Mouse (Mus musculus) hindbrain, embryonic 15.5 days (tissue): ENCODE data around the gene Whrn. TPM values are rescaled to one million over a fixed set of nuclear protein-coding genes. Genes with fewer than 3 reads are reported as not detected.

ENCODE experiments used
- ATAC-seq: fragments of 200-750 bp; cut with Nextera tagmentation; 2 replicates; pipeline ENCODE4 v1.8.0; 2017; ENCODE audit warnings: low read depth, moderate number of reproducible peaks, moderate TSS enrichment; ENCODE audit not compliant: low FRiP score
- H3K27ac ChIP-seq: fragments of 300-500 bp; sonication (generic); replicated peaks from 2 replicates; pipeline ENCODE4 v1.5.1; 2015; ENCODE audit warnings: mild to moderate bottlenecking, inconsistent platforms
- H3K27me3 ChIP-seq: fragments of 300-500 bp; sonication (generic); 2 replicates; pipeline ENCODE4 v1.6.1; 2015; ENCODE audit warnings: control low read depth, inconsistent platforms
- H3K36me3 ChIP-seq: fragments of 300-500 bp; sonication (generic); 2 replicates; pipeline ENCODE4 v1.6.1; 2015; ENCODE audit warnings: control low read depth, inconsistent platforms
- H3K4me1 ChIP-seq: fragments of 300-500 bp; sonication (generic); replicated peaks from 2 replicates; pipeline ENCODE4 v1.6.1; 2015; ENCODE audit warnings: control low read depth, inconsistent platforms
- H3K4me2 ChIP-seq: fragments of 300-500 bp; sonication (generic); 2 replicates; pipeline ENCODE4 v1.6.1; 2015; ENCODE audit warnings: moderate library complexity, mild to moderate bottlenecking, inconsistent platforms
- H3K4me3 ChIP-seq: fragments of 300-500 bp; sonication (generic); 2 replicates; pipeline ENCODE4 v1.5.1; 2015; ENCODE audit warnings: mild to moderate bottlenecking, inconsistent platforms
- H3K9ac ChIP-seq: fragments of 300-500 bp; sonication (generic); 2 replicates; pipeline ENCODE4 v1.6.1; 2015; ENCODE audit warnings: inconsistent platforms
- H3K9me3 ChIP-seq: fragments of 300-500 bp; sonication (generic); 2 replicates; pipeline ENCODE4 v1.6.1; 2016; ENCODE audit warnings: control low read depth, inconsistent platforms
- WGBS: fragments of 180-500 bp; shearing (Covaris S2); methylation state at CpG from one replicate; pipeline ENCODE4 v1.1.7; 2015; 5-methylcytosine and 5-hydroxymethylcytosine counted together
- polyA plus RNA-seq: library from polyadenylated mRNA; unstranded; fragments of >200 nt; fragmentation: Nextera tagmentation; extraction: Ambion mirVana; gene quantifications from 2 replicates; pipeline ENCODE4 v1.2.1, GENCODE M21; 2015

Whrn gene
- polyA plus RNA-seq, 1 experiment from 2014 or later, result 7.1 TPM

DNA sequence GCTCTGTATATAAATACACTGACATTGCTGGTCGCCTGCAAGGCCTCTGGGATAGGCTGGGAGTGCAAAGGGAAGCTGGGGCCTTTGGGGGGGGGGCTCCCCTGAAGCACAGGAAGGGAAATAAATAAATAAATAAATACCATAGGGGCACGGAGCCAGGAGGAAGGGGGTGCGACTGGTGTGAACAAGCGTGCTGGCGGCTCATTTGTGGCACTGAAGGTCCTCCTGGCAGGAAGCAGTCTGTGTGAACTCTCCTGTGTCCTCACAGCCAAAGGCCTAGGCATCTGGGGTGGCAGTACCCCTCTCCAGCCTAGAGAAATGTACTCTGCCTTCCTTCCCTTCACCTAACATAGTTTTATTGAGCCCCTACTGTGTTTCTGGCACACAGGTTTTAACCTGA is 80.8 kb downstream of the Whrn start:
- H3K4me1 ChIP-seq, result peaks cover 6% of the 10 kb centered on the region
- ATAC-seq, result no peak
- H3K4me3 ChIP-seq, result no peak overlapping the region

DNA sequence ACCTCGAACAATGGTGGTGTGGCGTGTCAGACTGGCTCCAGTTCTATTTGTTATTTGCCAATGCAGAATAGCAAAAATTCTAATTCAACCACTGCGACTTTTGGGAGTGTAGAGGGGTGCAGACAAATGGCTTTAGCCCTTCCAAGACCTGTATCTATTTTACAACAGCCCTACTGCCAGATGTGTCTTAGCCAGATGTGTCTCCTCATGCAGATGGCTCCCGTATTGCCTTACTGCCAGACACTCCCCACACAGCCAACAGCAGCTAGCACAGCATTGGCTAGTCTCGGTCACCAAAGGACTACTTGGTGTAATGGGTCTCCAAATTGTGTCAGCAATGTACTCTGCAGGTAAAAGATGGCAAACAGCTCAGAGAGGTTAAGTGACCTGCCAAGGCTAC is 84.6 kb downstream of the Whrn start:
- ATAC-seq, result no peak
- Histone ChIP-seq H3K9ac (no peak overlapping the region), H3K36me3 (no peaks in the 10 kb centered on the region), H3K9me3 (no peaks in the 10 kb centered on the region), H3K4me1 (peaks cover 23% of the 10 kb centered on the region), H3K27me3 (0 out of 2 replicates have a peak, but pooled peaks cover 2% of the 10 kb centered on the region), H3K27ac (no peak overlapping the region), H3K4me2 (peak overlapping the region; percentile 97), H3K4me3 (no peak overlapping the region)
- 68% methylated on average over 5 of the region's 5 CpGs for WGBS

More for the DNA sequence above, 80.8 kb downstream of the Whrn start:
- no peaks in the 10 kb centered on the region for H3K36me3 ChIP-seq
- H3K9ac ChIP-seq, result no peak overlapping the region
- no peak overlapping the region for H3K27ac ChIP-seq
- no peak overlapping the region for H3K4me2 ChIP-seq
- WGBS, result 77% methylated on average over 5 of the region's 5 CpGs
- H3K9me3 ChIP-seq, result no peaks in the 10 kb centered on the region
- 0 out of 2 replicates have a peak, but pooled peaks cover 2% of the 10 kb centered on the region for H3K27me3 ChIP-seq

DNA sequence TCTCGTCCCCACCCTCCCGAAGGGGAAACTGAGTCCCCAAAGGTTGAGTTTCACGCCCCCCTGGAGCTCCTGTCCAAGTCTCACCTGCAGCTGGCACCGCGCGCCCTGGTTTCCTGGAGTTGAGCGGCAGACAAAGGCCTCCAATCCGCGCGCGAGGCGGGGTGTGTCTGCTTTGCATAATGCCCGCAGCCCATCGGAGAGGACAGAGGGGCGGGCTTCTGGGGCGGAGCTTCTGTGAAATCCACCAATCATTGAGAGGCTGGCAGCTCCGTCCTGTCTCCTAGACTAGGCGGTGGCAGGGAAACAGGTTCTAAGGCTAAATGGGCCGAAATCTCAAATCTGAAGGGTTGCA is 85.2 kb downstream of the Whrn start:
- Histone ChIP-seq H3K36me3 (no peaks in the 10 kb centered on the region), H3K27ac (peak overlapping the region; percentile 63; the same call in 1 of the 2 replicates), H3K4me2 (peak overlapping the region; percentile 97), H3K27me3 (0 out of 2 replicates have a peak, but pooled peaks cover 2% of the 10 kb centered on the region), H3K4me1 (peaks cover 25% of the 10 kb centered on the region), H3K9me3 (no peaks in the 10 kb centered on the region), H3K9ac (peak overlapping the region; percentile 55), H3K4me3 (peak overlapping the region; percentile 51)
- ATAC-seq, result peak; percentile 91
- WGBS, result 0% methylated on average over 19 of the region's 19 CpGs

DNA sequence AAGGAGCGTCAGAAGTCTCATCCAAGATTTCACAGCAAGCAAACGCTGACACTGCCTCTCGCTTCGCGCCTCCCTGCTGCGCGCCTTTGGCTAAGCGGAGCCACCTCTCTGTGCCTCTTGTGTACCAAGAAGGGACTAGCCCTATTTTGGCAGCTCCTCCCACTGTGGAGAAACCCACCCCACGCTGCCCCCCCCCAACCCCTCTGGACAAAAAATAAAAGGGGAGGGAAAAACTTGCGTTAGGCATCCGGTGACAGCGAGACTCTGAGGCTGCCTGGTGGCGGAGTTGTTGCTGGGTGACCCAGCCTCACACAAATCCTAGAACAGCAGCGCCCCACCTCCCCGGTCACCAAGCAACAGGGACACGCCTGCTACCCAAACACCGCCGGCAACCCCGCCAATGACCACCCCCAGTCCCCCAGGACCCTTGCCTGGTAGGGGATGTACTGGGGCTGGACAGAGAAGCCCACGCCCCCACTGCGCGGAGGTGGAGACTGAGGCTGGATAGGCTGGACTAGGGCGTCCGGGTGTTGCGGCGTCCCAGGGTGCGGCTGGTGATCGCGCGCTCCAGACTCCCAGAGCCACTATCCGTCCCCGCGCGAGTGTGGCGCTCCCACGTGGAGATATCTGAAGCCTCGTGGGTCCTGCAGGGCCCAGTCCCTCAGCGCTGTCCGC is 85.7 kb downstream of the Whrn start:
- Histone ChIP-seq H3K27ac (peak overlapping the region; percentile 69), H3K4me2 (peak overlapping the region; percentile 97), H3K36me3 (no peaks in the 10 kb centered on the region), H3K4me1 (peaks cover 30% of the 10 kb centered on the region), H3K9ac (peak overlapping the region; percentile 55), H3K9me3 (no peaks in the 10 kb centered on the region), H3K27me3 (0 out of 2 replicates have a peak, but pooled peaks cover 2% of the 10 kb centered on the region), H3K4me3 (peak overlapping the region; percentile 51)
- peak; percentile 74 for ATAC-seq
- 0% methylated on average over 39 of the region's 39 CpGs for WGBS

DNA sequence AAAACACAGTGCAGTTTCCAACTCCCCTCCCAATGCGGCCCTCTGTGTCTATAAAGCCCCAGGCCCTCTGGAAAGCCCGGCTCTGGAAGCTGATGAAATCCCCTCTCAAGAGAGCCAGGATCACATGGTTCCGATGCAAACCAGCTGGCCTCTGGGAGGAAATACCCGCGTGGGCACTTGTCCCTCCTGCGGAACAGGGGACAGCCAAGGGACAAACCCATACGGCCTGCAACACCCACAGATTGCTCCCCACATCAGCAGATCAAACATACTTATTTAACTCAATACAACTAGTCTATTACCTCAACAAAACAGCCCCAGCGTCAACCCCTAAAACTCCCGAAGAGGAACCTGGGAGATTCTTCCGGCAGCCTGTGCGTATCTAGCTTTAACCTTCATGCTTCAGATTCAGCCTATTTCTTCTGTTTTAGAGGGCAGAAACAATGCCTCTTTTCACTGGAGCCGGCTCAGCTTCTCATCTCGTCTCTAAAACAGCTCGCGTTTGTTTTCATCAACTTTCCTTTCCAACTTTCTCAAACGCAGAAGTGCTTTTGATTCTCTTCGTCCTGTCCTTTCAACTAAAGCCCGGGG is 86.4 kb downstream of the Whrn start:
- Histone ChIP-seq H3K4me2 (peak overlapping the region; percentile 97), H3K27me3 (0 out of 2 replicates have a peak, but pooled peaks cover 2% of the 10 kb centered on the region), H3K27ac (peak overlapping the region; percentile 69), H3K36me3 (no peaks in the 10 kb centered on the region), H3K4me3 (peak overlapping the region; percentile 51), H3K9me3 (no peaks in the 10 kb centered on the region), H3K4me1 (peaks cover 36% of the 10 kb centered on the region), H3K9ac (peak overlapping the region; percentile 55)
- no peak for ATAC-seq
- 2% methylated on average over 18 of the region's 18 CpGs for WGBS

DNA sequence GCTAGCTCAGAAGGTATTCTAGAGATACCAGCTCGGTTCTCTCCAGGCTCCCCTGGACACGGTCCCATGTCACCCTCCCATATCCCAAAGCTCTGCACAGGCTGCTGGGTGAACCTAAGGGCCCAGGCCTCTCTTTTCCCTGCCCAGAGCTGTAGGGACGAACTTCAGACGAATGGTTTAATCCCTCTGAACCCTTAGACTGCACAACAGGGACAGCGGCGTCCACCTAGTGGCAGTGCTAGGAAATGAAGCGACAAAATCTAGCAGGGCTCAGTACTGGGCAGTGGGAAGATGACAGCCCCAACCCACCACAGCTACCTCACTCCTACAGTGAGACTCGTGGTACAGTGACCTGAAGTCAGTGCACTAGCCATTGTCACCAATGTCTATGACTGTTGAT is 87.1 kb downstream of the Whrn start:
- ATAC-seq, result peak; percentile 42
- Histone ChIP-seq H3K4me2 (peak overlapping the region; percentile 97), H3K27me3 (0 out of 2 replicates have a peak, but pooled peaks cover 2% of the 10 kb centered on the region), H3K9ac (peak overlapping the region; percentile 55; the same call in 1 of the 2 replicates), H3K9me3 (no peaks in the 10 kb centered on the region), H3K27ac (peak overlapping the region; percentile 69), H3K4me1 (peaks cover 44% of the 10 kb centered on the region), H3K36me3 (no peaks in the 10 kb centered on the region), H3K4me3 (peak overlapping the region; percentile 51)
- WGBS, result 9% methylated on average over 8 of the region's 8 CpGs

DNA sequence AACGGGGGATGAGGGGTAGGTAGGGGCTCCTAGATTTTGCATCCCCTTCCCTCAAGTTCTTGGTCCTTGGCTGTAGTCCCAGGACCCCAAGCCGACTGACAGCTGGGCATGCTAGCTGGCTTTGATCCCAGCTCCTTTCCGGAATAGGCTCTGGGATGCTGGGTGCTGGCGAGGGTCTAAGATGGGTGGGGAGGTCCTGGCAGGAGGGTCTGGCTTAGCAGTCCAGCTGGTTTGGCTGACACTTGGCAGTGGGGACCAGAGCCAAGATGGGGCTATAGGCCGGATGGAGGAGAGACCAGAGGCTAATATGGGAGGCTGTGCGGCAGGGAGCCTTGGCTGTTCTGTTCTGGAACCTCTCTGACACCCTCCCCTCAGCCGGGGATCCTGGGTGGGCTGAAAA is 87.5 kb downstream of the Whrn start:
- peak overlapping the region; percentile 51; the same call in 1 of the 2 replicates for H3K4me3 ChIP-seq
- WGBS, result 47% methylated on average over 7 of the region's 7 CpGs

DNA sequence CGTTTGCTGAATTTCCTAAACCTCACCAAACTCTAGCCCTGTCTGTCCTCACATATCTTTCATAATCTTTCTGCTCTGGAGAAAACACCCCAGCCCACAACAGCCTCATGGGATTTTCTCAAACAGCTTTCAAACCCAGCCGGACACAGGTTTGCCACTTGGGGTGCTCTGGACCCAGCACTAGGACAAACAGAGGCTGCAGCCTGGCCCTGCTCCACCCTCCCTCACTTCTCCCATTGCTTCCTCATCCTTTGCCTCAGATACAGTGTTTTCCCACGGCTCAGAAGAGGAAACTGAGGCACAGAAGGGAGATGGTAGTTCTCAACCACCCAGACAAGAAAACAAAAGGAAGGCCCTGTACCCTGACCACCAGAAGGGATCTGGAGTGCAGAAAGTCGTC is 90.1 kb downstream of the Whrn start:
- H3K4me1 ChIP-seq, result peaks cover 57% of the 10 kb centered on the region
- 70% methylated on average over 4 of the region's 4 CpGs for WGBS
- ATAC-seq, result no peak

More for the DNA sequence above, 87.5 kb downstream of the Whrn start:
- Histone ChIP-seq H3K4me2 (peak overlapping the region; percentile 97), H3K9ac (0 out of 2 replicates have a peak overlapping the region, but pooled peaks have one; percentile 2), H3K27me3 (0 out of 2 replicates have a peak, but pooled peaks cover 2% of the 10 kb centered on the region), H3K9me3 (no peaks in the 10 kb centered on the region), H3K27ac (peak overlapping the region; percentile 69), H3K4me1 (peaks cover 48% of the 10 kb centered on the region), H3K36me3 (no peaks in the 10 kb centered on the region)
- ATAC-seq, result peak; percentile 46

DNA sequence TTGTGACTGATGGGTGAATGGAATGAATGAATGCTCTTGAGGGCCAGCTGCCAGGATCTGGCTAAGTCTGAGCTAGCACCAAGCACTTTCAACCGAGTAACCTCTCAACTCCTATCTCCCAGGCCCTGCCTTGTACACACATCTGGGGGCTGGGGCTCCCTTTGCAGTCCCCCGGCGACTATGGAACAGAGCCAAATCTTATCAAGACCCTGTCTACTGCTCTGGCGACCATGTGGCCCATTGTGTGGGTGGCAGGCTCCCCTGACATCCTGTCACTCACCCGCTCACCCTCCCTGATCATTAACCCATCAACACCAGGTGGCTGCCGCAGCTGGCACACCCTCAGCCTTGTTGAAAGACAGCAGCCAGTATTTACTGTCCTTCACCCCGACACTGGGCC is 90.7 kb downstream of the Whrn start:
- Histone ChIP-seq H3K9ac (no peak overlapping the region), H3K27me3 (no peaks in the 10 kb centered on the region), H3K36me3 (no peaks in the 10 kb centered on the region), H3K4me1 (peaks cover 56% of the 10 kb centered on the region), H3K4me2 (no peak overlapping the region), H3K4me3 (no peak overlapping the region), H3K9me3 (no peaks in the 10 kb centered on the region), H3K27ac (no peak overlapping the region)
- ATAC-seq, result no peak
- WGBS, result 21% methylated on average over 7 of the region's 7 CpGs

More for the DNA sequence above, 90.1 kb downstream of the Whrn start:
- Histone ChIP-seq H3K36me3 (no peaks in the 10 kb centered on the region), H3K9ac (no peak overlapping the region), H3K27me3 (no peaks in the 10 kb centered on the region), H3K27ac (no peak overlapping the region), H3K4me2 (no peak overlapping the region), H3K4me3 (no peak overlapping the region), H3K9me3 (no peaks in the 10 kb centered on the region)

DNA sequence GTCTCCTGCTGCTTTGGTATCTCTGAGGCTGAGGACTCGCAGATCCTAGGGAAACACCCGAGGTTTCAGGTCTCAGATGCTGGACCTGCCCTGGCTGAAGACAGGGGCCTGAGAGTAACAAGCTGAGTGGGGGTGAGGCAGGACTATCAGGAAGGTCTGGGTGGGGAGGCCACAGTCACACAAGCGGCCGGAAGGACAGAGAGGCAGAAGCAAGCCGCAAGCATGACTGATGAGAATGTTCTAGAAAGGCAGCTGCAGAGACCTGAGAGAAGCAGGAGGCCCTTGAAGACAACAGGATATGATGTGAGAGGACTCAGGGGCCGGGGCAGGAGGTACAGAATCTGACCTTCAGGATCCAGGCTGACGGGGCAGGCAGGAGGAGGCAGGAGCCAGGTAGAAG is 91.6 kb downstream of the Whrn start:
- no peak overlapping the region for H3K9ac ChIP-seq
- H3K36me3 ChIP-seq, result no peaks in the 10 kb centered on the region
- H3K4me2 ChIP-seq, result no peak overlapping the region
- 79% methylated on average over 7 of the region's 7 CpGs for WGBS
- H3K27me3 ChIP-seq, result no peaks in the 10 kb centered on the region
- H3K27ac ChIP-seq, result no peak overlapping the region
- H3K4me3 ChIP-seq, result no peak overlapping the region
- no peaks in the 10 kb centered on the region for H3K9me3 ChIP-seq
- ATAC-seq, result no peak
- peaks cover 47% of the 10 kb centered on the region for H3K4me1 ChIP-seq

DNA sequence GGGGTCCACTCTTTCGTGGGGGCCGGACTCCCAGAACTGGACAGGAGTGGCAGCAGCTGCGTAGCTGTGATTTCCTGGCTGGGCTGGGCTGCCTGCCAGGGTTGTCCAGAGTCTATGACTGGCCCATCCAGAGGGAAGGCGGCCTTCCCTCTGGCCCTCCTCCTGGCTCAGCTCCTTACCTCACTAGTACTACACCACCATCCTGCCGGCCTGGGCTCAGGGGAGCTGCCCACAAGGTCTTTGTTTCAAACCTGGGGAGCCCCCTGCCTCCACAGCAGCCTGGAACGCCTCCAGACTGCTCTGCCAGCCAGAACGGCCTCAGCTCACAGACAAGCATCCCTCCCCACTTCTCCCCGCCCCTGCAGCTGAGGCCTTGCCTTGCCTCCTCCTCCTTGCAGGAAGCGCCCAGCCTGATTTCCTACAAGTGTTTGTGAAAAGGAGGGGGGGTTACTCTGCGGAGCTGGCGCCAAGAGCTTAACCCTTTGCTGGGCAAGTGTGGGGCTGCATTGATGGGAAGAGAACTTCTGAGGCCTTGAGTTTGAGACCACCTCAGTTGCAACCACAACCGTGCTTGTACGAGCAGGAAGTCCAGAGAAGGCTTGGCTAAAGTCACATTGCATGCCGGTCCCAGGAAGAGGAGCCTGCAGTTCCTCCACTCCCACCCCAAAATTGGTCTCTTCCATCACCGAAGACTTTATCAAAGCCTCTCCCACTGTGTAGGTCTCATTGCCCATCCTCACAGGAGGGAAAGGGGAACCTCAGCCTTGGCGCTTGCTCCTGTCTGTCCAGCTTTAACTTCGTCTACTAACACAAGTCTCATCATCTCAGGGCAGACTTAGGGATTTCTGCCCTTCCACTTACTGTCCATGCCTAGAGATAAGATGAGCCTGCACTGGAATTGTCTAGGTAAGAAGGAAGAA is 92.5 kb downstream of the Whrn start, which contains the start of gene Akna:
TSS of gene Akna (minus strand) at position 315 of the 920 bp plus-strand sequence.
- peak within 1 kb of the TSS; percentile 21 for H3K4me3 ChIP-seq
- no peaks in the 10 kb centered on the region for H3K9me3 ChIP-seq
- peak within 1 kb of the TSS; percentile 25; the same call in 1 of the 2 replicates for H3K9ac ChIP-seq
- peak within 1 kb of the TSS; percentile 77 for H3K27ac ChIP-seq
- no peaks in the 10 kb centered on the region for H3K36me3 ChIP-seq
- WGBS, result 19% methylated on average over 16 of the region's 17 CpGs
- peak within 1 kb of the TSS; percentile 43 for H3K4me2 ChIP-seq
- peak; percentile 85 for ATAC-seq
- no peaks in the 10 kb centered on the region for H3K27me3 ChIP-seq
- H3K4me1 ChIP-seq, result peaks cover 39% of the 10 kb centered on the region
